Mouse (Mus musculus) embryonic stem cell, embryonic (primary cell): ENCODE data around the gene Sertad3.

Source experiments
- CTCF ChIA-PET, 4 experiments: fragments of 300-600 bp in 2 of 4; fragments of 350-600 bp in 2 of 4; sonication (Branson Sonifier 250); formaldehyde crosslinking; loops; one replicate each; lab custom pipeline; 2022; ENCODE audit warnings: inconsistent platforms in 2 of 4; lab: Charles Lee
- POLR2A ChIA-PET, 4 experiments: fragments of 300-600 bp in 2 of 4; fragments of 350-600 bp in 2 of 4; sonication (Branson Sonifier 250); formaldehyde crosslinking; loops; one replicate each; lab custom pipeline; 2022; ENCODE audit warnings: antibody characterized with exemption in 4 of 4, inconsistent platforms in 1 of 4; lab: Charles Lee

The Sertad3 gene

GRCm38 (mm10) chr7:27478561-27478960, 5.0 kb downstream of the Sertad3 start:
- CTCF ChIA-PET = interaction anchor here in 1 of 4 experiments (5.1 kb wide), 1 partner anchor 13 kb away, joined by 25 read pairs; no protein-coding TSS in a partner anchor
- POLR2A ChIA-PET = interaction anchor here in 3 of 4 experiments (0.6 to 17.5 kb wide), 5 partner anchors 8 to 25 kb away, joined by 3 to 551 read pairs (median 3); partner anchors contain the start of genes Prx (in 2 of the 3) and Sertad1 (in 2 of the 3)

- ChIA-PET POLR2A (interaction anchor here in 3 of 4 experiments (1.0 to 17.5 kb wide), 5 partner anchors 11 to 24 kb away, joined by 3 to 551 read pairs (median 5); partner anchors contain the start of gene Prx (in 2 of the 3)), CTCF (interaction anchor here in 1 of 4 experiments (0.6 to 5.1 kb wide), 4 partner anchors 11 to 59 kb away, joined by 3 to 25 read pairs (median 4); no protein-coding TSS in a partner anchor)
These were observed 6.2 kb downstream of the Sertad3 start for GRCm38 (mm10) chr7:27479750-27480149.

GRCm38 (mm10) chr7:27480506-27480905, 6.9 kb downstream of the Sertad3 start:
- POLR2A ChIA-PET = interaction anchor here in 3 of 4 experiments (0.6 to 17.5 kb wide), 13 partner anchors 8 to 49 kb away, joined by 3 to 551 read pairs (median 4); partner anchors contain the start of gene Prx (in 2 of the 3)
- CTCF ChIA-PET = interaction anchor here in 2 of 4 experiments (0.7 to 5.1 kb wide), 7 partner anchors 10 to 47 kb away, joined by 3 to 25 read pairs (median 4); no protein-coding TSS in a partner anchor

- ChIA-PET CTCF (interaction anchor here in 2 of 4 experiments (0.6 to 5.1 kb wide), 9 partner anchors 10 to 52 kb away, joined by 3 to 25 read pairs (median 4); no protein-coding TSS in a partner anchor), POLR2A (interaction anchor here (0.6 to 17.5 kb wide), 16 partner anchors 8 to 48 kb away, joined by 3 to 551 read pairs (median 4); partner anchors contain the start of genes Prx (in 2 of the 4) and Sertad3 (in 1 of the 4))
These were observed 7.5 kb downstream of the Sertad3 start for GRCm38 (mm10) chr7:27480927-27481626.

- POLR2A ChIA-PET = interaction anchor here (0.6 to 17.5 kb wide), 12 partner anchors 7 to 699 kb away, joined by 3 to 551 read pairs (median 4); partner anchors contain the start of genes Prx (in 2 of the 4) and Sertad3 (in 1 of the 4)
These were observed 8.0 kb downstream of the Sertad3 start for GRCm38 (mm10) chr7:27481627-27481969.

GRCm38 (mm10) chr7:27483860-27484259, 10.3 kb downstream of the Sertad3 start:
- ChIA-PET CTCF (interaction anchor here in 2 of 4 experiments (0.8 to 5.2 kb wide), 2 partner anchors 9 to 43 kb away, joined by 3 to 62 read pairs (median 6); no protein-coding TSS in a partner anchor), POLR2A (interaction anchor here in 3 of 4 experiments (0.7 to 17.5 kb wide), 15 partner anchors 8 to 1435 kb away, joined by 3 to 551 read pairs (median 4); partner anchors contain the start of genes Prx (in 2 of the 3), Sertad3 (in 2 of the 3), Shkbp1 (in 1 of the 3) and Zfp607b (in 1 of the 3))

More at GRCm38 (mm10) chr7:27481627-27481969, 8.0 kb downstream of the Sertad3 start:
- CTCF ChIA-PET = interaction anchor here in 2 of 4 experiments (0.6 to 5.1 kb wide), 5 partner anchors 9 to 52 kb away, joined by 3 to 25 read pairs (median 5); no protein-coding TSS in a partner anchor

- ChIA-PET CTCF (interaction anchor here (0.6 to 5.5 kb wide), 38 partner anchors 10 to 1255 kb away, joined by 3 to 62 read pairs (median 4); partner anchors contain the start of genes Mrps12 (in 1 of the 4), Prx (in 1 of the 4), Sars2 (in 1 of the 4) and Sertad3 (in 1 of the 4)), POLR2A (interaction anchor here (0.7 to 17.5 kb wide), 127 partner anchors 7 to 1834 kb away, joined by 3 to 551 read pairs (median 5); partner anchors contain the start of genes Prx (in 3 of the 4), Sertad3 (in 3 of the 4), Akt2 (in 2 of the 4) and Blvrb (in 2 of the 4))
These were observed 12.7 kb downstream of the Sertad3 start for GRCm38 (mm10) chr7:27486102-27486769.

GRCm38 (mm10) chr7:27486770-27487697, 13.5 kb downstream of the Sertad3 start, which contains the start of gene Sertad1:
Sertad1 (plus strand) TSS chr7:27486910.
- ChIA-PET POLR2A (interaction anchor here (0.6 to 17.5 kb wide), 145 partner anchors 8 to 1835 kb away, joined by 3 to 551 read pairs (median 5); partner anchors contain the start of genes Prx (in 3 of the 4), Sertad3 (in 3 of the 4), Akt2 (in 2 of the 4) and Blvrb (in 2 of the 4)), CTCF (interaction anchor here (0.6 to 5.5 kb wide), 41 partner anchors 9 to 1255 kb away, joined by 3 to 62 read pairs (median 4); partner anchors contain the start of genes Mrps12 (in 1 of the 4), Prx (in 1 of the 4), Sars2 (in 1 of the 4) and Sertad3 (in 1 of the 4))

GRCm38 (mm10) chr7:27487740-27488268, 14.2 kb downstream of the Sertad3 start:
- ChIA-PET CTCF (interaction anchor here (0.6 to 5.5 kb wide), 12 partner anchors 8 to 186 kb away, joined by 3 to 62 read pairs (median 9); partner anchors contain the start of genes Sertad3 (in 1 of the 4) and Ttc9b (in 1 of the 4)), POLR2A (interaction anchor here (0.7 to 17.5 kb wide), 55 partner anchors 9 to 870 kb away, joined by 3 to 551 read pairs (median 6); partner anchors contain the start of genes Sertad3 (in 3 of the 4), Akt2 (in 2 of the 4), Blvrb (in 2 of the 4) and Prx (in 2 of the 4))

- ChIA-PET CTCF (interaction anchor here (0.6 to 5.5 kb wide), 7 partner anchors 14 to 61 kb away, joined by 3 to 131 read pairs (median 5); partner anchors contain the start of gene Prx (in 1 of the 4)), POLR2A (interaction anchor here in 3 of 4 experiments (0.6 to 17.5 kb wide), 23 partner anchors 8 to 179 kb away, joined by 3 to 551 read pairs (median 5); partner anchors contain the start of genes Prx (in 2 of the 3), 2310022A10Rik (in 1 of the 3), Akt2 (in 1 of the 3) and Pld3 (in 1 of the 3))
These were observed 15.8 kb downstream of the Sertad3 start for GRCm38 (mm10) chr7:27489270-27489869.

- POLR2A ChIA-PET = interaction anchor here (0.6 to 17.5 kb wide), 63 partner anchors 9 to 889 kb away, joined by 3 to 551 read pairs (median 5); partner anchors contain the start of genes Prx (in 3 of the 4), Sertad3 (in 3 of the 4), Akt2 (in 2 of the 4) and Blvrb (in 1 of the 4)
- CTCF ChIA-PET = interaction anchor here (0.5 to 5.5 kb wide), 61 partner anchors 9 to 1390 kb away, joined by 3 to 131 read pairs (median 6); partner anchors contain the start of genes Blvrb (in 1 of the 4), Coq8b (in 1 of the 4), Prx (in 1 of the 4) and Sertad3 (in 1 of the 4)
These were observed 16.6 kb downstream of the Sertad3 start for GRCm38 (mm10) chr7:27490227-27490542.

- ChIA-PET CTCF (interaction anchor here (0.5 to 5.5 kb wide), 92 partner anchors 9 to 1856 kb away, joined by 3 to 131 read pairs (median 4); partner anchors contain the start of genes Prx (in 3 of the 4), BC024978 (in 1 of the 4), Blvrb (in 1 of the 4) and Coq8b (in 1 of the 4)), POLR2A (interaction anchor here (0.5 to 17.5 kb wide), 100 partner anchors 8 to 888 kb away, joined by 3 to 551 read pairs (median 4); partner anchors contain the start of genes Prx (in 3 of the 4), Sertad3 (in 3 of the 4), Akt2 (in 2 of the 4) and BC024978 (in 1 of the 4))
These were observed 17.2 kb downstream of the Sertad3 start for GRCm38 (mm10) chr7:27490543-27491329.

GRCm38 (mm10) chr7:27491856-27492255, 18.3 kb downstream of the Sertad3 start:
- ChIA-PET CTCF (interaction anchor here (0.6 to 5.5 kb wide), 27 partner anchors 9 to 296 kb away, joined by 3 to 131 read pairs (median 9); partner anchors contain the start of genes BC024978 (in 1 of the 4), Blvrb (in 1 of the 4), Coq8b (in 1 of the 4) and Prx (in 1 of the 4)), POLR2A (interaction anchor here (0.6 to 17.5 kb wide), 36 partner anchors 8 to 313 kb away, joined by 3 to 551 read pairs (median 5); partner anchors contain the start of genes Prx (in 3 of the 4), Akt2 (in 1 of the 4), Blvrb (in 1 of the 4) and Rab4b (in 1 of the 4))
